Mouse (Mus musculus): ENCODE measurements at regions not wholly inside any gene's neighbourhood (a gene's known extent, or its start where the extent isn't known, plus 50 kb on each side); places are given as distances from the start of the nearest gene placed in this dataset.

DNA sequence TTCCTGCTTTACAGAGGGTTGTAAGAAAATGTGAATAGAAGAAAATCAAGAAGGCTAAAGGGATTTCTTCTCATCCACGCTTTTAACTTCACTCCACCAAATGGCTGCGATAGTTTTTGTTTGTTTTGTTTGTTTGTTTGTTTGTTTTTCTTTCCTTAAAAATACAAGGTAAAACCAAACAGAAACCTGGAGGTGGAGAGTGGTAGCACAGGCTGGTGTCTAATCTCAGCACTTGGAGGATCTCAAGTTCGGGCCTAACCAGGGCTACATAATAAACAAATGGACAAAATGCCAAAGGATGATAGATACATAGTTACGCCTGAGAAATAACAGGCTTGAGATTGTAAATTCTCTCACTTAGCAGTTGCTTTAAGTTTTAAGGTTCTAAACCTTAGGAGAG, 50.8 kb upstream of the Mboat1 start:
- Histone ChIP-seq H3K4me1 (ENCODE audit: control insufficient read depth, insufficient read depth) (peaks cover 7% of the 10 kb centered on the region), H3K4me2 (ENCODE audit: low read depth, low read length) (peak overlapping the region; percentile 48), H3K9me3 (replicated peaks; ENCODE audit: control insufficient read depth, low read length) (no peaks in the 10 kb centered on the region), H3K4me3 (ENCODE audit: low read depth, low read length) (no peak overlapping the region), H3K36me3 (replicated peaks; ENCODE audit: control insufficient read depth, insufficient read depth, low read length) (no peaks in the 10 kb centered on the region), H3K9ac (replicated peaks; ENCODE audit: low read depth, low read length) (no peak overlapping the region), H3K27me3 (ENCODE audit: control insufficient read depth, insufficient read depth, low read length) (no peaks in the 10 kb centered on the region), H3K27ac (ENCODE audit: low read depth) (no peak overlapping the region; the same call in 1 of the 2 replicates)
- WGBS = 41% methylated on average over 4 of the region's 4 CpGs
- ATAC-seq (ENCODE audit: insufficient read depth, low read depth) (no peak), DNase-seq (ENCODE audit: low spot score) (no peak)
- no peak for TF ChIP-seq CTCF (IDR thresholded peaks at IDR 0.05; ENCODE audit: low read depth)
- TF ChIP-seq EP300 (IDR thresholded peaks at IDR 0.05; ENCODE audit: low read depth) = no peak

DNA sequence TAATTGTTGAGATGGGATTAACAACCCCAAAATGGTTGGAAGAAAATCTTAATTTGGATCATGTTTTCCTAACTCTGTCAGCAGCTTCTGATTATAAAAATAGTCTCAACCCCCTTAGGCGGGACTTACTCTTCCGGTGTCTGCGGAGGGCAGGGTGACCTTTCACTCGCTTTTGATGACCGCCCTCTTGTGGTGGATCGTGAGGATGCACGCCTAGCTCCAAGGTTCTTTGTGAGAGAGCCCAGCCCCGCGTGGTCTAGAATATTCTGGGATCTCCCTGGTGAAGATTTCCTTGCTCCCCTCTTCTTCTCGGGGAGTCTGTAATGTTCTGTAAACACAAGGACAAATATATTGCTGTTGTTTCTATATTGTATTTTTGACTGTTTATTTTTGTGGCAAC, 51.3 kb upstream of the Mboat1 start:
- Histone ChIP-seq H3K9ac (replicated peaks; ENCODE audit: low read depth, low read length) (no peak overlapping the region), H3K4me2 (ENCODE audit: low read depth, low read length) (peak overlapping the region; percentile 48)
- peak; percentile 96 for ATAC-seq (ENCODE audit: insufficient read depth, low read depth)

DNA sequence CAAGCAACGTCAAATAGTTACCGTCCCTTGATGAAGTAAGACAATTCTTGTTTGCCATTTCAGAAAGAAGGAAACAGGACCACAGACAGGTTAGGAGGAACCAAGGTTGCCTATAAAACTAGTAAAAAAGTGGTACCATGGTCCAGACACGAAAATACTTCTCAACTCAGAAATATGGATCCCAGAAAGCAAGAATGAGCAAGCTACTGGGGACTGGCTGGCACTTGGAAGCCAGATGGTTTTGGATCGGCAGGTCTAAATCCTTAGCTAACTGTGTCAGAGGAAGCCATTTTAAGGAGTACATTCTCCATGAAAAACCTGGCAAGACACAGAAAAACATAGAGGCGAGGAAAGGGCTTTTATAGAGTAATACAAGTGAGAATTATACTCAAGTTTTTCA, 51.9 kb upstream of the Mboat1 start:
- Histone ChIP-seq H3K9me3 (replicated peaks; ENCODE audit: control insufficient read depth, low read length) (no peaks in the 10 kb centered on the region), H3K4me2 (ENCODE audit: low read depth, low read length) (no peak overlapping the region; the same call in 1 of the 2 replicates), H3K36me3 (replicated peaks; ENCODE audit: control insufficient read depth, insufficient read depth, low read length) (no peaks in the 10 kb centered on the region), H3K4me3 (ENCODE audit: low read depth, low read length) (no peak overlapping the region), H3K27ac (ENCODE audit: low read depth) (peak overlapping the region; percentile 38; the same call in 1 of the 2 replicates), H3K9ac (replicated peaks; ENCODE audit: low read depth, low read length) (no peak overlapping the region), H3K4me1 (ENCODE audit: control insufficient read depth, insufficient read depth) (peaks cover 7% of the 10 kb centered on the region), H3K27me3 (ENCODE audit: control insufficient read depth, insufficient read depth, low read length) (no peaks in the 10 kb centered on the region)
- ATAC-seq (ENCODE audit: insufficient read depth, low read depth) (no peak), DNase-seq (ENCODE audit: low spot score) (peak; percentile 38)
- 50% methylated on average over 5 of the region's 5 CpGs for WGBS
- TF ChIP-seq EP300 (IDR thresholded peaks at IDR 0.05; ENCODE audit: low read depth) (no peak), CTCF (IDR thresholded peaks at IDR 0.05; ENCODE audit: low read depth) (no peak)

More for the DNA sequence above, 51.3 kb upstream of the Mboat1 start:
- no peak overlapping the region for H3K4me3 ChIP-seq (ENCODE audit: low read depth, low read length)
- DNase-seq (ENCODE audit: low spot score) = peak; percentile 91
- no peaks in the 10 kb centered on the region for H3K27me3 ChIP-seq (ENCODE audit: control insufficient read depth, insufficient read depth, low read length)
- peaks cover 7% of the 10 kb centered on the region for H3K4me1 ChIP-seq (ENCODE audit: control insufficient read depth, insufficient read depth)
- no peaks in the 10 kb centered on the region for H3K36me3 ChIP-seq (replicated peaks; ENCODE audit: control insufficient read depth, insufficient read depth, low read length)
- no peaks in the 10 kb centered on the region for H3K9me3 ChIP-seq (replicated peaks; ENCODE audit: control insufficient read depth, low read length)
- H3K27ac ChIP-seq (ENCODE audit: low read depth) = no peak overlapping the region; the same call in 1 of the 2 replicates
- peak; percentile 96 for TF ChIP-seq CTCF (IDR thresholded peaks at IDR 0.05; ENCODE audit: low read depth)
- TF ChIP-seq EP300 (IDR thresholded peaks at IDR 0.05; ENCODE audit: low read depth) = 0 out of 2 replicates have a peak, but pooled peaks have one; percentile 25
- under 1% methylated on average over 10 of the region's 10 CpGs for WGBS

DNA sequence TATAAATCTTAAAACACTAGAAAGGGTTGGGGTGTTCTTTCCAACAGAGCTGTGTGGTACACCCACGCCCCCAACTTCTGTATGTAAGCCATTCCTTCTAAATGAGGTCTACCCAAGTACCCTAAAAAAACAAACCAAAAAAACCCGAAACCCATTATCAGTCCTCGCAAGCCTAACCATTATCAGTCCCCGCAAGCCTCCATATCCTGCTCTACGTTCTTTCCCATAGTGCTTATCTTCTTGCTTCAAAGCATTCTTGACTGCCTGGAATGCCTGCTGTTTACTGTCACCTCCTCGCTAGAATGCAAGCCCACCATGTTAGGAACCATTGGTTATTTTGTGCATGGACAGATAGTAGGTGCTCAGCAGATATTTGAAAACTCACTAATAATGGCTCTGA, 52.3 kb upstream of the Mboat1 start:
- no peaks in the 10 kb centered on the region for H3K36me3 ChIP-seq (replicated peaks; ENCODE audit: control insufficient read depth, insufficient read depth, low read length)
- no peaks in the 10 kb centered on the region for H3K27me3 ChIP-seq (ENCODE audit: control insufficient read depth, insufficient read depth, low read length)
- no peak overlapping the region for H3K9ac ChIP-seq (replicated peaks; ENCODE audit: low read depth, low read length)
- H3K4me2 ChIP-seq (ENCODE audit: low read depth, low read length) = no peak overlapping the region
- no peak overlapping the region for H3K4me3 ChIP-seq (ENCODE audit: low read depth, low read length)
- H3K9me3 ChIP-seq (replicated peaks; ENCODE audit: control insufficient read depth, low read length) = no peaks in the 10 kb centered on the region
- peaks cover 7% of the 10 kb centered on the region for H3K4me1 ChIP-seq (ENCODE audit: control insufficient read depth, insufficient read depth)
- WGBS = 21% methylated on average over 6 of the region's 6 CpGs
- ATAC-seq (ENCODE audit: insufficient read depth, low read depth) (peak; percentile 45; the same call in 1 of the 2 replicates), DNase-seq (ENCODE audit: low spot score) (no peak)
- H3K27ac ChIP-seq (ENCODE audit: low read depth) = peak overlapping the region; percentile 38; the same call in 1 of the 2 replicates
- TF ChIP-seq EP300 (IDR thresholded peaks at IDR 0.05; ENCODE audit: low read depth) (no peak), CTCF (IDR thresholded peaks at IDR 0.05; ENCODE audit: low read depth) (no peak; the same call in 1 of the 2 replicates)

GRCm38 (mm10) chr13:30082761-30083160, 53.5 kb upstream of the Mboat1 start:
- Histone ChIP-seq H3K4me3 (ENCODE audit: low read depth, low read length) (no peak overlapping the region), H3K27me3 (ENCODE audit: control insufficient read depth, insufficient read depth, low read length) (no peaks in the 10 kb centered on the region), H3K4me2 (ENCODE audit: low read depth, low read length) (no peak overlapping the region), H3K36me3 (replicated peaks; ENCODE audit: control insufficient read depth, insufficient read depth, low read length) (no peaks in the 10 kb centered on the region), H3K9ac (replicated peaks; ENCODE audit: low read depth, low read length) (no peak overlapping the region), H3K4me1 (ENCODE audit: control insufficient read depth, insufficient read depth) (peaks cover 7% of the 10 kb centered on the region), H3K27ac (ENCODE audit: low read depth) (no peak overlapping the region), H3K9me3 (replicated peaks; ENCODE audit: control insufficient read depth, low read length) (no peaks in the 10 kb centered on the region)
- ATAC-seq (ENCODE audit: insufficient read depth, low read depth) = no peak
- TF ChIP-seq CTCF (IDR thresholded peaks at IDR 0.05; ENCODE audit: low read depth) (no peak), EP300 (IDR thresholded peaks at IDR 0.05; ENCODE audit: low read depth) (no peak)
- DNase-seq (ENCODE audit: low spot score) = no peak
- 89% methylated on average over 2 of the region's 2 CpGs for WGBS
